Mouse (Mus musculus) embryonic facial prominence, embryonic 13.5 days (tissue): Measurements from ENCODE around the gene Nlk. TPM values are rescaled to one million over a fixed set of nuclear protein-coding genes. Genes with fewer than 3 reads are reported as not detected.
"Not testable (repeated sequence)": the region's sequence is repeated elsewhere in the genome, so short reads cannot be mapped to it uniquely, and the experiment has no call there.

Experiments used
- ATAC-seq: fragments of 200-750 bp; cut with Nextera tagmentation; 2 replicates; pipeline ENCODE4 v1.8.0; 2017; ENCODE audit warnings: low read depth; ENCODE audit not compliant: insufficient number of reproducible peaks, insufficient read depth, low FRiP score, low TSS enrichment
- H3K27ac ChIP-seq: fragments of 300-500 bp; sonication (generic); 2 replicates; pipeline ENCODE4 v1.5.1; 2015; ENCODE audit warnings: moderate library complexity, mild to moderate bottlenecking, inconsistent platforms
- H3K27me3 ChIP-seq: fragments of 300-500 bp; sonication (generic); 2 replicates; pipeline ENCODE4 v1.6.1; 2015; ENCODE audit warnings: mild to moderate bottlenecking, inconsistent platforms
- H3K36me3 ChIP-seq: fragments of 300-500 bp; sonication (generic); 2 replicates; pipeline ENCODE4 v1.6.1; 2015; ENCODE audit warnings: mild to moderate bottlenecking, inconsistent platforms
- H3K4me1 ChIP-seq: fragments of 300-500 bp; sonication (generic); 2 replicates; pipeline ENCODE4 v1.6.1; 2015; ENCODE audit warnings: inconsistent platforms
- H3K4me2 ChIP-seq: fragments of 300-500 bp; sonication (generic); 2 replicates; pipeline ENCODE4 v1.6.1; 2015; ENCODE audit warnings: moderate library complexity, mild to moderate bottlenecking, inconsistent platforms
- H3K4me3 ChIP-seq: fragments of 300-500 bp; sonication (generic); 2 replicates; pipeline ENCODE4 v1.5.1; 2015; ENCODE audit warnings: mild to moderate bottlenecking, inconsistent platforms
- H3K9ac ChIP-seq: fragments of 300-500 bp; sonication (generic); 2 replicates; pipeline ENCODE4 v1.6.1; 2015; ENCODE audit warnings: mild to moderate bottlenecking, inconsistent platforms
- H3K9me3 ChIP-seq: fragments of 300-500 bp; sonication (generic); 2 replicates; pipeline ENCODE4 v1.6.1; 2016; ENCODE audit warnings: inconsistent platforms
- WGBS: fragments of 180-500 bp; shearing (Covaris S2); methylation state at CpG from one replicate; pipeline ENCODE4 v1.1.7; 2015; ENCODE audit warnings: mixed read lengths; 5-methylcytosine and 5-hydroxymethylcytosine counted together
- polyA plus RNA-seq: library from polyadenylated mRNA; unstranded; fragments of >200 nt; fragmentation: Nextera tagmentation; extraction: Ambion mirVana; gene quantifications from 2 replicates; pipeline ENCODE4 v1.2.1, GENCODE M21; 2015

Nlk gene
- polyA plus RNA-seq, 1 experiment from 2014 or later: 13.5 TPM

GRCm38 (mm10) chr11:78540358-78540757 is 156.8 kb downstream of the Nlk start:
- ATAC-seq: no peak
- 80% methylated on average over 3 of the region's 3 CpGs for WGBS
- no peak overlapping the region for H3K27ac ChIP-seq

GRCm38 (mm10) chr11:78536690-78537084 is 160.5 kb downstream of the Nlk start:
- Histone ChIP-seq H3K36me3 (peaks cover 31% of the 10 kb centered on the region), H3K27ac (peak overlapping the region; percentile 96), H3K9ac (peak overlapping the region; percentile 89), H3K4me3 (peak overlapping the region; percentile 86), H3K4me1 (peaks cover 27% of the 10 kb centered on the region), H3K27me3 (no peaks in the 10 kb centered on the region), H3K9me3 (no peaks in the 10 kb centered on the region), H3K4me2 (peak overlapping the region; percentile 86)
- WGBS: 3% methylated on average over 14 of the region's 14 CpGs
- 0 out of 2 replicates have a peak, but pooled peaks have one; percentile 0 for ATAC-seq

More at GRCm38 (mm10) chr11:78540358-78540757, 156.8 kb downstream of the Nlk start:
- Histone ChIP-seq H3K36me3 (peaks cover 59% of the 10 kb centered on the region), H3K9ac (no peak overlapping the region), H3K4me2 (no peak overlapping the region), H3K4me1 (peaks cover 16% of the 10 kb centered on the region), H3K27me3 (no peaks in the 10 kb centered on the region), H3K9me3 (no peaks in the 10 kb centered on the region), H3K4me3 (no peak overlapping the region)

- H3K9ac ChIP-seq: peak within 1 kb of the TSS; percentile 89
- H3K27me3 ChIP-seq: no peaks in the 10 kb centered on the region
- H3K9me3 ChIP-seq: no peaks in the 10 kb centered on the region
- peak; percentile 97 for ATAC-seq
- H3K4me2 ChIP-seq: peak within 1 kb of the TSS; percentile 86
- H3K36me3 ChIP-seq: peaks cover 29% of the 10 kb centered on the region
- peak within 1 kb of the TSS; percentile 96 for H3K27ac ChIP-seq
- H3K4me3 ChIP-seq: peak within 1 kb of the TSS; percentile 86
- WGBS: under 1% methylated on average over 52 of the region's 52 CpGs
- peaks cover 27% of the 10 kb centered on the region for H3K4me1 ChIP-seq
Observed at GRCm38 (mm10) chr11:78536080-78536689, 161.0 kb downstream of the Nlk start, which contains the start of the genes Tnfaip1 and Ift20. Gene Tnfaip1, minus strand, starts transcription at chr11:78536332. Gene Ift20, plus strand, starts transcription at chr11:78536361.

GRCm38 (mm10) chr11:78535376-78536079 is 161.6 kb downstream of the Nlk start:
- Histone ChIP-seq H3K36me3 (peaks cover 29% of the 10 kb centered on the region), H3K27ac (peak overlapping the region; percentile 96), H3K4me1 (peaks cover 27% of the 10 kb centered on the region), H3K9ac (peak overlapping the region; percentile 86), H3K27me3 (no peaks in the 10 kb centered on the region), H3K4me2 (peak overlapping the region; percentile 86), H3K4me3 (peak overlapping the region; percentile 86), H3K9me3 (no peaks in the 10 kb centered on the region)
- no peak; the same call in 1 of the 2 replicates for ATAC-seq
- under 1% methylated on average over 23 of the region's 23 CpGs for WGBS

- Histone ChIP-seq H3K4me3 (peak overlapping the region; percentile 86), H3K4me2 (peak overlapping the region; percentile 86), H3K9me3 (no peaks in the 10 kb centered on the region), H3K4me1 (peaks cover 27% of the 10 kb centered on the region), H3K9ac (no peak overlapping the region), H3K27ac (no peak overlapping the region), H3K36me3 (peaks cover 31% of the 10 kb centered on the region), H3K27me3 (no peaks in the 10 kb centered on the region)
- ATAC-seq: no peak
- WGBS: 85% methylated on average over 4 of the region's 4 CpGs
Observed at GRCm38 (mm10) chr11:78534516-78534915, 162.7 kb downstream of the Nlk start.

- not testable (repeated sequence) for H3K27me3 ChIP-seq, H3K9me3 ChIP-seq, H3K27ac ChIP-seq, H3K9ac ChIP-seq, ATAC-seq, H3K4me2 ChIP-seq, H3K4me3 ChIP-seq
- Histone ChIP-seq H3K36me3 (peaks cover 47% of the 10 kb centered on the region), H3K4me1 (peaks cover 11% of the 10 kb centered on the region)
- WGBS: 94% methylated on average over 10 of the region's 10 CpGs
Observed at GRCm38 (mm10) chr11:78531515-78531914, 165.7 kb downstream of the Nlk start.

- H3K4me3 ChIP-seq: no peak overlapping the region
- no peaks in the 10 kb centered on the region for H3K27me3 ChIP-seq
- no peaks in the 10 kb centered on the region for H3K9me3 ChIP-seq
- whole genome bisulfite sequencing: 64% methylated on average over 6 of the region's 6 CpGs
- H3K4me1 ChIP-seq: peaks cover 11% of the 10 kb centered on the region
- no peak for ATAC-seq
- H3K4me2 ChIP-seq: no peak overlapping the region
- no peak overlapping the region for H3K9ac ChIP-seq
- 0 out of 2 replicates have a peak overlapping the region, but pooled peaks have one; percentile 22 for H3K27ac ChIP-seq
- peaks cover 52% of the 10 kb centered on the region for H3K36me3 ChIP-seq
Observed at GRCm38 (mm10) chr11:78531046-78531445, 166.1 kb downstream of the Nlk start.

- H3K9me3 ChIP-seq: no peaks in the 10 kb centered on the region
- H3K4me3 ChIP-seq: no peak overlapping the region
- no peaks in the 10 kb centered on the region for H3K27me3 ChIP-seq
- no peak overlapping the region for H3K9ac ChIP-seq
- 88% methylated on average over 12 of the region's 12 CpGs for WGBS
- H3K27ac ChIP-seq: no peak overlapping the region
- H3K36me3 ChIP-seq: peaks cover 62% of the 10 kb centered on the region
- no peak for ATAC-seq
- H3K4me2 ChIP-seq: no peak overlapping the region
- H3K4me1 ChIP-seq: peaks cover 8% of the 10 kb centered on the region
Observed at GRCm38 (mm10) chr11:78530001-78530400, 167.2 kb downstream of the Nlk start.

- Histone ChIP-seq H3K4me2 (no peak overlapping the region), H3K4me1 (no peaks in the 10 kb centered on the region), H3K36me3 (peaks cover 75% of the 10 kb centered on the region), H3K27ac (no peak overlapping the region), H3K9ac (no peak overlapping the region), H3K9me3 (no peaks in the 10 kb centered on the region), H3K27me3 (no peaks in the 10 kb centered on the region), H3K4me3 (no peak overlapping the region)
- no peak for ATAC-seq
- 88% methylated on average over 9 of the region's 9 CpGs for WGBS
Observed at GRCm38 (mm10) chr11:78528714-78529113, 168.5 kb downstream of the Nlk start.

- WGBS: 82% methylated on average over 2 of the region's 2 CpGs
- Histone ChIP-seq H3K27ac (no peak overlapping the region), H3K4me1 (no peaks in the 10 kb centered on the region), H3K4me2 (no peak overlapping the region), H3K36me3 (peaks cover 99% of the 10 kb centered on the region), H3K9ac (no peak overlapping the region), H3K4me3 (no peak overlapping the region), H3K9me3 (no peaks in the 10 kb centered on the region), H3K27me3 (no peaks in the 10 kb centered on the region)
- no peak for ATAC-seq
Observed at GRCm38 (mm10) chr11:78524838-78525237, 172.3 kb downstream of the Nlk start.

- H3K4me1 ChIP-seq: no peaks in the 10 kb centered on the region
- no peaks in the 10 kb centered on the region for H3K9me3 ChIP-seq
- no peaks in the 10 kb centered on the region for H3K27me3 ChIP-seq
- no peak overlapping the region for H3K9ac ChIP-seq
- no peak overlapping the region for H3K4me2 ChIP-seq
- no peak overlapping the region for H3K4me3 ChIP-seq
- no peak for ATAC-seq
- WGBS: 89% methylated on average over 9 of the region's 9 CpGs
- no peak overlapping the region for H3K27ac ChIP-seq
- H3K36me3 ChIP-seq: peaks cover 98% of the 10 kb centered on the region
Observed at GRCm38 (mm10) chr11:78523241-78523955, 173.8 kb downstream of the Nlk start.
